Mouse (Mus musculus) intestine, embryonic 14.5 days (tissue): ENCODE measurements around the gene Ankrd50. TPM values are rescaled to one million over a fixed set of nuclear protein-coding genes. Genes with fewer than 3 reads are reported as not detected.

Source experiments
- ATAC-seq: fragments of 200-750 bp; cut with Nextera tagmentation; replicated peaks from 2 replicates; pipeline ENCODE4 v1.8.0; 2017; ENCODE audit warnings: low read depth, moderate number of reproducible peaks, moderate TSS enrichment, moderate library complexity; ENCODE audit not compliant: low FRiP score, low TSS enrichment
- DNase-seq: peaks from one replicate; pipeline ENCODE4 v3.0.0-alpha.2; 2018; ENCODE audit warnings: low spot score
- H3K27ac ChIP-seq: fragments of 300-500 bp; sonication (generic); 2 replicates; pipeline ENCODE4 v1.5.1; 2014; ENCODE audit warnings: low read depth, mild to moderate bottlenecking, control low read depth
- H3K27me3 ChIP-seq: fragments of 300-500 bp; sonication (generic); replicated peaks from 2 replicates; pipeline ENCODE4 v1.6.1; 2014; ENCODE audit warnings: low read length, control low read depth; ENCODE audit not compliant: control insufficient read depth, insufficient read depth
- H3K36me3 ChIP-seq: fragments of 300-500 bp; sonication (generic); 2 replicates; pipeline ENCODE4 v1.6.1; 2014; ENCODE audit warnings: low read length, control low read depth; ENCODE audit not compliant: control insufficient read depth, insufficient read depth
- H3K4me1 ChIP-seq: fragments of 300-500 bp; sonication (generic); replicated peaks from 2 replicates; pipeline ENCODE4 v1.6.1; 2014; ENCODE audit warnings: low read length, control low read depth, mixed read lengths; ENCODE audit not compliant: control insufficient read depth, insufficient read depth
- H3K4me2 ChIP-seq: fragments of 300-500 bp; sonication (generic); 2 replicates; pipeline ENCODE4 v1.6.1; 2014; ENCODE audit warnings: low read length
- H3K4me3 ChIP-seq: fragments of 300-500 bp; sonication (generic); 2 replicates; pipeline ENCODE4 v1.5.1; 2014; ENCODE audit warnings: low read depth, low read length, control low read depth, mixed read lengths
- H3K9ac ChIP-seq: fragments of 300-500 bp; sonication (generic); 2 replicates; pipeline ENCODE4 v1.6.1; 2014; ENCODE audit warnings: mild to moderate bottlenecking, low read length
- H3K9me3 ChIP-seq: fragments of 300-500 bp; sonication (generic); 2 replicates; pipeline ENCODE4 v1.6.1; 2016; ENCODE audit warnings: low read length, control low read depth; ENCODE audit not compliant: control insufficient read depth
- WGBS: fragments of 180-500 bp; shearing (Covaris S2); extraction: QIAGEN DNeasy Blood & Tissue Kit; methylation state at CpG from one replicate; pipeline ENCODE4 v1.1.7; 2014; 5-methylcytosine and 5-hydroxymethylcytosine counted together
- polyA plus RNA-seq: library from polyadenylated mRNA; unstranded; fragments of >200 nt; fragmentation: Nextera tagmentation; extraction: Ambion mirVana; gene quantifications from 2 replicates; pipeline ENCODE4 v1.2.1, GENCODE M21; 2014

The Ankrd50 gene
- polyA plus RNA-seq, 1 experiment from 2014 or later, result 23.6 TPM

- H3K4me2 ChIP-seq, result no peak overlapping the region
- no peaks in the 10 kb centered on the region for H3K36me3 ChIP-seq
- no peaks in the 10 kb centered on the region for H3K9me3 ChIP-seq
- no peak overlapping the region for H3K4me3 ChIP-seq
- WGBS, result 87% methylated on average over 3 of the region's 3 CpGs
- H3K27ac ChIP-seq, result no peak overlapping the region
- no peak overlapping the region for H3K9ac ChIP-seq
- DNase-seq (no peak), ATAC-seq (no peak)
- peaks cover 8% of the 10 kb centered on the region for H3K4me1 ChIP-seq
- H3K27me3 ChIP-seq, result no peaks in the 10 kb centered on the region
Observed at GRCm38 (mm10) chr3:38496795-38497385, 12.2 kb upstream of the Ankrd50 start.

- DNase-seq, result no peak
- ATAC-seq, result no peak
- Histone ChIP-seq H3K36me3 (no peaks in the 10 kb centered on the region), H3K9me3 (no peaks in the 10 kb centered on the region), H3K9ac (no peak overlapping the region), H3K4me3 (no peak overlapping the region), H3K4me2 (no peak overlapping the region), H3K4me1 (peaks cover 5% of the 10 kb centered on the region; the same call in 1 of the 2 replicates), H3K27me3 (no peaks in the 10 kb centered on the region), H3K27ac (no peak overlapping the region)
- 66% methylated on average over 3 of the region's 3 CpGs for WGBS
Observed at GRCm38 (mm10) chr3:38491702-38492101, 7.1 kb upstream of the Ankrd50 start.

DNA sequence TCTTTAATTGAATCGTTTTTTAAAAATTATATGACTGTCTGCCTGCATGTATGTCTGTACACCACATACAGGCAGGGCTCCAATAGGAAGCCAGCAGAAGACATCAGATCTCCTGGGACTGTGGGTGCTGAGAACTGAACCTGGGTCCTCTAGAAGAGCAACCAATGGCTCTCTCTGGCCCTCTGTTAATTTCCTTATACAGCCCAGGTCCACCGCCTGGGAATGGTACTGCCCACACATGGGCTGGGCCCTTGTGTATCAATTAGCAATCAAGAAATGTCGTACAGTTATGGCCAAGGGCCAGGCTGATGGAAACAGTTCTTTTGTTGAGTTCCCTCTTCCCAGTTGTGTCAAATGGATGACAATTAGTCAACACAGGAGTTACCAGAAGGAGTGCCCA is 6.6 kb upstream of the Ankrd50 start:
- WGBS, result 87% methylated on average over 3 of the region's 3 CpGs
- H3K4me2 ChIP-seq, result no peak overlapping the region

GRCm38 (mm10) chr3:38490720-38491119 is 6.1 kb upstream of the Ankrd50 start:
- 82% methylated on average over 2 of the region's 2 CpGs for WGBS
- H3K4me3 ChIP-seq, result no peak overlapping the region
- no peak overlapping the region for H3K4me2 ChIP-seq
- H3K27me3 ChIP-seq, result no peaks in the 10 kb centered on the region
- H3K4me1 ChIP-seq, result 0 out of 2 replicates have a peak, but pooled peaks cover 3% of the 10 kb centered on the region
- H3K27ac ChIP-seq, result no peak overlapping the region
- no peak overlapping the region for H3K9ac ChIP-seq
- DNase-seq, result no peak
- H3K36me3 ChIP-seq, result no peaks in the 10 kb centered on the region
- no peak for ATAC-seq
- H3K9me3 ChIP-seq, result no peaks in the 10 kb centered on the region

More for the DNA sequence above, 6.6 kb upstream of the Ankrd50 start:
- DNase-seq, result no peak
- Histone ChIP-seq H3K9ac (no peak overlapping the region), H3K4me3 (no peak overlapping the region), H3K36me3 (no peaks in the 10 kb centered on the region), H3K27me3 (no peaks in the 10 kb centered on the region), H3K9me3 (no peaks in the 10 kb centered on the region), H3K27ac (no peak overlapping the region), H3K4me1 (0 out of 2 replicates have a peak, but pooled peaks cover 3% of the 10 kb centered on the region)
- no peak for ATAC-seq

DNA sequence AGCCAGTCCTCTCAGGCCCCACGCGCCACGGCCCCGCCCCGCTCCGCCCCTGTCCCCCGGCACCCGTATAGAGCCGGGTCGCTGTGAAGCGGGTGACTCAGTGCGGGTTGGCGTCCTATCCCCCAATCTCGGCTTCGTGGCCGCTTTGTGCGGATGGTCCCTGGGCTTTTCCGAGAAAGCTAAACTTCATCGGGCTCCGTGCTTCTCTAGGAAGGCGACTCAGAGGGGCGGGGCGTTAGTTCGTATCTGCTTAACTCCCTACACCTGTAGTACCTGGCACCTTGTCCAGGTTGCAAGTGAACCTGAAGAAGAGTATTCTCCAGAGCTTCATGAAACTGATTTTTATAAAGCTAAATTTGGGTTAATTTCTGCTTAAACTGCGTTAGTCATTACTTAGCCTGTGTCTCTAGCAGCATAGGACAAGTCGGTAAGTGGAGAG is 482 bp upstream of the Ankrd50 start:
- ATAC-seq (no peak; the same call in 1 of the 2 replicates), DNase-seq (no peak)
- H3K27ac ChIP-seq, result peak overlapping the region; percentile 54; the same call in 1 of the 2 replicates
- WGBS, result 1% methylated on average over 26 of the region's 26 CpGs
- H3K9me3 ChIP-seq, result no peaks in the 10 kb centered on the region
- peak overlapping the region; percentile 32 for H3K9ac ChIP-seq
- peaks cover 10% of the 10 kb centered on the region for H3K36me3 ChIP-seq
- H3K4me3 ChIP-seq, result peak overlapping the region; percentile 59
- H3K4me2 ChIP-seq, result peak overlapping the region; percentile 78
- H3K27me3 ChIP-seq, result no peaks in the 10 kb centered on the region
- H3K4me1 ChIP-seq, result peaks cover 18% of the 10 kb centered on the region

GRCm38 (mm10) chr3:38483551-38483950 is 1.1 kb downstream of the Ankrd50 start:
- ATAC-seq (no peak), DNase-seq (peak; percentile 60)
- Histone ChIP-seq H3K27ac (0 out of 2 replicates have a peak overlapping the region, but pooled peaks have one; percentile 88), H3K4me3 (peak overlapping the region; percentile 59), H3K36me3 (peaks cover 16% of the 10 kb centered on the region), H3K4me1 (peaks cover 26% of the 10 kb centered on the region), H3K9me3 (no peaks in the 10 kb centered on the region), H3K4me2 (peak overlapping the region; percentile 78), H3K9ac (peak overlapping the region; percentile 94), H3K27me3 (no peaks in the 10 kb centered on the region)
- WGBS, result 13% methylated on average over 10 of the region's 10 CpGs

DNA sequence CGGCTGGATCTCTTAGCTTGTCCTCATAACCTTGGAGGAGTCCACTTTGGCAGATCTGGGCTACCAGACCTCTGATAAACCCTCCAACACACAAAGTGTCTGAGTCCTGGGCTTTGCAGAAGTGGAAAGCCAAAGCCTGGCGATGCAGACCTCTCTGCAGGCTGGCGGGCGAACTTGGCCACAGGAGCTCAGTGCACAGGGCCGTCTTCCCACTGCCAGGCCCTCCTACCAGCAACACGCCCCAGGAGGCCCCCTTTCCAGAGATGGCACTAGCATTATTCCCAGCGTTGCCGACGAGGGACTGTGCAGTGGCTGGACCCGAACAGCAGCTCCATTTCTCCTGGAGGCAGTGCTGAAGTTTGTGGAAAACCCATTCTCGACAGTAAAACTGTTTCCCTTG is 1.9 kb downstream of the Ankrd50 start:
- DNase-seq (no peak), ATAC-seq (no peak)
- Histone ChIP-seq H3K9me3 (no peaks in the 10 kb centered on the region), H3K4me3 (peak overlapping the region; percentile 59), H3K36me3 (peaks cover 22% of the 10 kb centered on the region), H3K9ac (peak overlapping the region; percentile 34), H3K4me2 (peak overlapping the region; percentile 78), H3K4me1 (peaks cover 29% of the 10 kb centered on the region), H3K27ac (no peak overlapping the region), H3K27me3 (no peaks in the 10 kb centered on the region)
- WGBS, result 41% methylated on average over 11 of the region's 11 CpGs

DNA sequence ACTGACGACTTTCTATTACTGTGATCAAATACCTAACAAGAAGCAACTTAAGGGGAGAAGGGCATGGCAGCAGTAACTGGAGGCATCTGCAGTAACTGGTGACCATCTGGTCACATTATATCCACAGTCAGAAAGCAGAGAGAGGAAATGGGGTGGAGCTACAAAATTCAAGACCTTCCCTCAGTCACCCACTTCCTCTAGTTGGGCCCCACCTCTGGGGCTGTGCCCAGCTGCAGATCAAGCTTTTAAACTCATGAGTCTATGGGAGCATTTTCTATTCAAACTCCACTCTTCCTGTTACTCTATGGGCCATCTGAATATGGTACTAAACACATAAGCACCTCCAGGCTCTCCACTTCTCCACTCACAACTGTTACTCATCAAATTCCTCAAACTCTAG is 3.5 kb downstream of the Ankrd50 start:
- Histone ChIP-seq H3K4me1 (peaks cover 29% of the 10 kb centered on the region), H3K4me3 (peak overlapping the region; percentile 20), H3K27ac (no peak overlapping the region), H3K9me3 (no peaks in the 10 kb centered on the region), H3K36me3 (peaks cover 22% of the 10 kb centered on the region), H3K27me3 (no peaks in the 10 kb centered on the region), H3K9ac (no peak overlapping the region), H3K4me2 (peak overlapping the region; percentile 78)
- ATAC-seq, result no peak
- DNase-seq, result no peak
- WGBS, result 58% methylated on average over 1 of the region's 1 CpGs

DNA sequence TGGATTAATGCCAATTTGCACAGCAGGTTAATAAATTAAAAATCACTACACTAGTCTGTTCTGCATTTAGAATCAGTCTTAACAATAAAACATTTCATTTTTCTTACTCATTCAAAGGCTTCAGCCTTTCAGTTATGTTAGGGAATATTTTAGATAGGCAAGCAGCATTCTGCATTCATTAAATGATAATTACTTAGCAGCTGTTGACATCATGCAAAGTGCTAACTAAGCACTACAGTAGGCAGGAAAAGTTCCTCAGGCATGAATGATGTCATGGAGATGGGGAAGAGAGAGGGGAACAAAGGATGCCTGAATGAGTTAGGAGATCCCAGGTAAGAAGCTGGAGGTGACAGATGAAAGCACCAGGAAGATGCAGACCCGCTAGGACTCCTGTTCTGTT is 6.7 kb downstream of the Ankrd50 start:
- H3K27me3 ChIP-seq, result no peaks in the 10 kb centered on the region
- 84% methylated on average over 1 of the region's 1 CpGs for WGBS
- H3K36me3 ChIP-seq, result peaks cover 35% of the 10 kb centered on the region
- no peak overlapping the region for H3K27ac ChIP-seq
- no peak overlapping the region for H3K4me2 ChIP-seq
- H3K4me3 ChIP-seq, result no peak overlapping the region
- no peak overlapping the region for H3K9ac ChIP-seq
- DNase-seq, result no peak
- H3K4me1 ChIP-seq, result peaks cover 27% of the 10 kb centered on the region
- no peak for ATAC-seq
- no peaks in the 10 kb centered on the region for H3K9me3 ChIP-seq
